Mouse (Mus musculus) gonadal fat pad, adult 2 months (tissue): ENCODE results near the gene Zranb1. TPM values are rescaled to one million over a fixed set of nuclear protein-coding genes. Genes with fewer than 3 reads are reported as not detected.

ENCODE experiments used
- DNase-seq: peaks from one replicate; pipeline ENCODE4 v3.0.0-alpha.2; 2012; ENCODE audit warnings: low read depth
- polyA plus RNA-seq: library from polyadenylated mRNA; depleted of rRNA; stranded (reverse); fragments of >200 nt; gene quantifications from 2 replicates; pipeline ENCODE4 v1.2.3, GENCODE M21; 2012

Gene Zranb1
- polyA plus RNA-seq, 1 experiment = 10.4 TPM

DNA sequence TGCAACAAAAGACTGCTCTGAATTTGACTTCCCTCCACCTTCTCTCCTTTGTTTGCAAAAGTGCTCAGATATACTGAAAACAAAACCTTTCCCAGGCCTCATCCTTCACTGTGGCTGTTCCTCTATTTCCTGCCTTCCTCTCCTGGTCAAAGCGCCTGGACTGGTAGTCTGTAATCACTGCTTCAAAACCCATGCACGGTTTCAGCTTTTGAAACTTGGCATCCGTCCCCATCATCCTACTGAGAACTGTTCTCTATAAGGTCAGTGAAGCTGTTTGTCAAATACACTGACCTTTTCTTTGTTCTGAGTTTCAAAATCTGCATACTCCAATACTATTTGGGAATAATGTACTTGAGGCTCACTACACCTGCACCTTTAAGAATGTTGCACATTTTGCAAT, 3.7 kb upstream of the Zranb1 start:
- DNase-seq = no peak

DNA sequence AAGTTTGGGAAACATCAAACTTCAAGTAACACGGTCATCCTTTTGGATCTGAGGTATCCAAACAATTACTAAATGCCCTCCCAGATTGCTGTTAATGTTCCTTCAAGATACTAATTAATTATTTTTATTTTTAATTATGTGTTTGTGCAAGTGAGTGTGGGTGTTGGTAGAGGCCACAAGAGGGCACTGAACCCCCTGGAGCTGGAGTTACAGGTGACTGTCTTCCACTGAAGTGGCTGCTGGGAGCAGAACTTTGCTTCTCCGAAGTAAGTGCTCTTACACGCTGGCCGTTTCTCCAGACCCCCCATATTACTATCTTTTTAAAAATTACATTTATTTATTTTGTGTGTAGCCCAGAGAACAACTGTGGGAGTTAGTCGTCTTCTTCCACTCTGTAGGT, 887 bp upstream of the Zranb1 start:
- DNase-seq = no peak

DNA sequence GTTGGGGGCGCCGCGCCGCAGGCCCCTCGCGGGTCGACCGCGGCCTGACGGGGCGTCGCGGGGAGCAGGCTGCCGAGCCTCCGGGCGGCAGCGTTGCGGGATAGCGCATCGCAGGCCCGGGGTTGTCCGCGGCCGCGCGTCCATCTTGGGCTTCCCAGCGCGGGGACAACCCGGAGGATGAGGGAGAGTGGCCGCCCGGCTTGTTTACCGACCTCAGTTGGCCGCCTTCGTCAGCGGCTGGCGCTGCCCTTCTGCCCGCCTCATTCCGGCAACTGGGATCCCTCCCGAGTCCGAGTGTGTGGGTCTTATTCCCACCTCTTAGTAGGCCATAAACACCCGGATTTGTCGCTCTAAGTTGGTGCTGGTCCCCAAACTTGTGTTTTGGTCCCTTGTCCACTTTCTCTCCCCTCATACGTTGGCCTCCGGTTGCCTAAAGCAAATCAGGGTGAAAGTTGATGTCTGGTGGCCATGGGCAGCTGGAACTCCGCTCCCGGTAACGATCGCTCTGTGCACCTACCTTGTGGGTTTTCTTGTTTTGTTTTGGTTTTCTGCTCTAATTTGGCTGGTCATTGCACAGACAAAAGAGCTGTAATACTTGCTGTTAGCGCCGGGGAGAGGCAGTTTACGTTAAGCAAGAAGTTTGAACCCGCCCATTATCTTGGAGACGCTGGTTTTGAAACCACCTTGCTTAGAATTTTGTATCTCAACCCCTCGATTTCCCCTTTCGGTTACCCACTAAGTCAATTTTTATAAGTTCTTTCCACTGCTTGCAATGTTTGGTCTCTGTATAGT, 814 bp downstream of the Zranb1 start:
- DNase-seq = peak; percentile 31

DNA sequence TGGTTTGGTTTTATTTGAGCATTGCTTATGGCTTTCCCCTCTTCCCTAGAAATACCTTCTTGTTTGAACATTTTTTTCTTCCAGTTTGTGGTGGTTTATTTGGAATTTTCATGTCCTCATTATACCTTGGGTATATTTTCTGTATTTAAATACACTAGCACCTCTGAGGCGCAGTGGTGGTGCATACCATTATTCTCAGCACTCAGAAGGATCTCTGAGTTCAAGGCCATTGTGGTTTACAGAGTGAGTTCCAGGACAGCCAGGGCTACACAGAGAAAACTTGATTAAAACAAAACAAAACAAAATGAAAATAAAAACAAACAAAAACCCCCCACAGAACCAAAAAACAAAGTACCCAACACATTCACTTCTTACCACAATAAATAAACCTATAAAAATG, 2.4 kb downstream of the Zranb1 start:
- no peak for DNase-seq

DNA sequence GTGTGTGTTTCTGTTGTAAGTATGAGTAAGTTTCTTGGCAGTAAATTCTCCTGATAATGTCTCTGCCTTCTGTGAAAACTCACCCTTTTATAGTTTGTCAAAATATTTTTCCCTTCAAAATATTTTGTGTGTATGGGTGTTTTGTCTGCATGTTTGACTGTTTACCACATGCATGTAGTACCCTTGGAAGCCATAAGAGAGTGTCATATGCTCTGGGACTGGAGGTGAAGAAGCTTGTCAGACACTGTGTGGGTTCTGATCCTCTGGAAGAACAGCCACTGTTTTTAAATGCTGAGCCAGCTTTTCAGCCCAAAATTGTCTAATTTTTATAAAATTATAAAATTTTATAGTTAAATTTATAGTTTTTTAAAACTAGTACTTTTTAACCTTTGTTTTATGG, 3.8 kb downstream of the Zranb1 start:
- DNase-seq = no peak

DNA sequence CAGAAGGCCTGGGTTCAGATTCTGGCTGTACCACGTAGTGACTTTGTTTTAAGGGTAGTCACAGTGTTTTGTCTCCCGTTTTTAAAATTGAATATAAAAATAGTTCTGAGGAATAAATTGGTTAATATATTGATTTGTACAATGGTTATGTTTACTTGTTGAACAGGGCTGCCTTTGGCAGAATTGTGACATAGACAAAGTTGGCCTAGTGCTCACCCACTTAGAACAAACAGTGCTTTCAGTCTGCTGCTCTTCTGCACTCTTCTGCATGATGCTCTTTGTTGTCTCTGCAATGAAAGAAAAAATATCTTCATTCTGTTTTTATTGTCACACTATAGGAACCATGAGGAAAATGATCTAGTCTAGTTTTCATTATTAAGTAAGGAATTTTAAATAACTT, 8.2 kb downstream of the Zranb1 start:
- DNase-seq = no peak

DNA sequence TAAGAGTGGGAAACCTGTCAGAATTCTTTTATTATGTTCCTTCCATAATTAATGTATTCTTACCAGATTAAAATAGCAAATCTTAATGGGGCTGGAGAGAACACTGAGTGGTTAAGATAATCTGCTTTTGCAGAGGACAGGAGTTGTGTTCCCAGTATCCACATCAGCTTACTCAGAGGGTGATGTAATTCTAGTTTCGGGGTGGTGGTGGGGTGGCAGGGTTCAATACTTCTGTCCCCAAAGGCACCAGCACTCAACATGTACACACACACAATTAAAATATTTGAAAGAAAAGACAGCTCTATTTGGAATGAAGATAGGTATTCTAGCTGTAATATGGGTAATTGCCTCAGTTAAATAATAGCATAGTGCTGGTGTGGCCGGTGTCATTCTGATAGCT, 9.6 kb downstream of the Zranb1 start:
- no peak for DNase-seq

DNA sequence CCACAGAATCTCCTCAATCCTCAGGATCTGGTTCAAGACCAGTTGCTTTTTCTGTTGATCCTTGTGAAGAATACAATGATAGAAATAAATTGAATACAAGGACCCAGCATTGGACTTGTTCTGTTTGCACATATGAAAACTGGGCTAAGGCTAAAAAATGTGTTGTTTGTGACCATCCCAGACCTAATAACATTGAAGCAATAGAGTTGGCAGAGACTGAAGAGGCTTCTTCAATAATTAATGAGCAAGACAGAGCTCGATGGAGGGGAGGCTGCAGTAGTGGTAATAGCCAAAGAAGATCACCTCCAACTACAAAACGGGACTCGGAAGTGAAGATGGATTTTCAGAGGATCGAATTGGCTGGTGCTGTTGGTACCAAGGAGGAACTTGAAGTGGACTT, 19.0 kb downstream of the Zranb1 start:
- no peak for DNase-seq

DNA sequence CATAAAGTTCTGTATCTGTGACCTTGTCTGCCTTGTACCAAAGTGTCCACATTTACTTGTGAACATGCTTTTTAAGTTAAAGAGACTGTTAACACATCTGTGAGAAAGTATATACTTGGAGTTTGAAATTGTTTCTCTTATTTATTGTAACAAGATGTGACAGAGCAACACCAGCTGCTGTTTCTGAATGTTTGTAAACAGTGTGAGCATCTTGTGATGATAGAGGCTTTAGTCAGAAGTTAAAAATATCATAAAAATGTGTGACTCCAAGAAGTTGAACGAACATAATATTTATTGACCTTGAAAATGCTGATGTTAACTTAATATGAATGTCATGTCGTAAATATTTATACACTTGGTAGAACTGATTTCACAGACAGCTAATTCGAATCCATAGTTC, 19.7 kb downstream of the Zranb1 start:
- no peak for DNase-seq

DNA sequence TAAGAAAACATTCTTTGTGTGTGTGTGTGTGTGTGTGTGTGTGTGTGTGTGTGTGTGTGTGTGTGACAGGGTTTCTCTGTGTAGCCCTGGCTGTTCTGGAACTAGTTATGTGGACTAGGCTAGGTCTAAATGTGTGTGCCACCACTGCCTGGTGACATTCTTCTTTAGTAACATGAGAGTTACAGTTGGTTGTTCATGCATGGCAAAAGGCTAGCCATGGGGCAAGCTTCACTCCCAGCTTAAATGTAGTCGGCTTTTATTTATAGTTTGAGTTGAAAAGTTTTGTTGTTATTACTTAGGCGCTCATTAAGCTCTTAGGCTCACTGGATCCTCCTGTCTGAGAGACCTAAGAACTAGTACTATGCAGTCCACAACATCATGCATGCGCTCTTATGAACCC, 33.5 kb downstream of the Zranb1 start:
- DNase-seq = no peak

DNA sequence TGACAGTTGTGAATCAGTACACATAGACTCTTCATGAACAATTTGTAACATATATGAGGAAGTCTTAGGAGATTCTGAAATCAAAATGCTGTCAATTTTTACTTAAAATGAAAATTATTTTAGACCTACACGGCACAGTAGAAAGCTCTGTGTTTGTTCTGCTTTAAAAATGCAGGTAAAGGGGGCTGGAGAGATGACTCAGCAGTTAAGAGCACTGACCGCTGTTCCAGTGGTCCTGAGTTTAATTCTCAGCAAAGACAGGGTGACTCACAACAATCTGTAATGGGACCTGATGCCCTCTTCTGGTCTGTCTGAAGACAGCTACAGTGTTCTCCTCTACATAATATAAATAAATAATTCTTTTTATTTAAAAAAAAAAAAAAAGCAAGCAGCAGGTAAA, 34.8 kb downstream of the Zranb1 start:
- no peak for DNase-seq

DNA sequence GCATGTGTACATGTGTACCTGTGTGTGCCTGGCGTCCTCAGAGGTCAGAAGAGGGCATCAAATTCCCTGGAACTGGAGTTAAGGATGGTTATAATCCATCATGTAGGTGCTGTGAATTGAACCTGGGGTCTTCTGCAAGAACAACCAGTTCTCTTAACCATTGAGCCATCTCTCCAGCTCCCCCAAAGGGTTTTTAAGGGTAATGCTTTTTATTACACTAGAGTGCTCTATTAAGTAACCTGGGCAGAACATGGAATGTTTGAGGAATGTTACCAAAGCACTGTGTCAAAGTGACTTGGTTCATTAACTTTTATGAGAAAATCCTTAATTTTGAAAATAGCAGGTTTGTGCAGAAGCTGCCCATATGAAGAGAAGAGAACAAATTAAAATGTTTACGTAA, 41.1 kb downstream of the Zranb1 start:
- DNase-seq = no peak

DNA sequence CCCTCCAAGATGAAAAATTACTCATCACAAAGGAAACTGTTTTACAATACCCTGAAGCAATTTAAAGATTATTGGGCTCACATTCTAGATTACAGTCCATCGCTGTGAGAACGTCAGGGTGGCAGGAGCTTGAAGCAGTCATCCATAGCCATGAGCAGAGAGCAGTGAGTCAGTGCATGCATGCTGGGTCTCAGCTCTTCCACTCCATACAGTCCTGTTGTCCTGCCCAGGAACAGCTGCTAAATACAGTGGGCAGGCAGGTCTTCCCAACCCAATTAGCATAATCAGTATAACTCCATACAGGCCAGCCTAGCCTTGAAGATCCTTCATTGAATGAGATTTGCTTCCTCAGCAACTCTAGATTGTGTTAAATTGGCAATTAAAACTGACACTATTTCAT, 45.1 kb downstream of the Zranb1 start:
- no peak for DNase-seq

DNA sequence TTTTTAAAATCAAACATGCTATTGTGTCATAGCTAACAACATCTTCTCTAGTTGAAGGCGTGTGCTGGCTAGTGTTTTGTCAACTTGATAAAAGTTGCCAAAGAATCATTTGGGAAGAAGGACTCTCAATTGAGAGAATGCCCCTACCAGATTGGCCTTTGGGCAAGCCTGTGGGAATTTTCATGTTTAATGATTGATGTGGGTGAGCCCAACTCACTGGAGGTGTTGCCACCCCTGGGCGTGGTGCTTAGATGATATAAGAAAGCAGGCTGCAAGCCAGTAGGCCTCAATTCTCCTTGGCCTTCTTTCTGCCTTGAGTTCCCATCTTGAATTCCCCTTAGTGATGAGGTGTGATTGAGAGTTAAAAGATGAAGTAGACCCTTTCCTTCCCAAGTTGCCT, 47.0 kb downstream of the Zranb1 start:
- DNase-seq = no peak

DNA sequence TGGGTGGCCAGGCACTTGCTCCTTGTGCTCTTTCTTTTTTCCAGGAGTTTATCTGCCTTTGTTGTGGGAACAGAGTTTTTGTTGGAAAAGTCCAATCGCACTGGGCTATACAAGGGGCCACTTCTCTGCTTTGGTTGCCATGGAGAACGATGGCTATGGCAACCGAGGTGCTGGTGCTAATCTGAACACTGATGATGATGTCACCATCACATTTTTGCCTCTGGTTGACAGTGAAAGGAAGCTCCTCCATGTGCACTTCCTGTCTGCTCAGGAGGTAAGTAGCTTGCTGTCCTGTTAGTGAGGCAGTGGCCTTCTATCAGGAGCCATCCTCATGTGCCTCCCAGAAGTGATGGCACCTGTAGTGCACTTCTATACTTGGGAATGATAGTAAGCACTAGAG, 51.7 kb downstream of the Zranb1 start:
- DNase-seq = no peak

DNA sequence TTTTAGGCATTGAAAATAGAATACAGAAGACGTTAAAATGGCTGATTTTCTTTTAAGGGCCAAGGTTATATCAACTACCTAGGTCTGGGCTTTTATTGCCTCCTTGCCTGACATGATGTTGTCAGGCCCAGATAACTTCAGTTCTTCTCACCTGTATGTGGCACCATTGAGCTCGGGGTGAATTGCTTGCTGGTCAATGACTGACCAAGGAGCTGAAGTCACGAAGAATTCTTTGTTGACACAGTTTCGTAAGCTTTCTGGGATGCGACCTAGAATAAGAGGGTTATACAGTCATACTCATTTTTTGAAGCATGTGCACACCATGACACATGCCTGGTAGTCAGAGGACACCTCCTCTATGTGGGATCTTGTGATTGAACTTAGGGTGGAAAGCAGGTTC, 58.9 kb downstream of the Zranb1 start:
- no peak for DNase-seq

DNA sequence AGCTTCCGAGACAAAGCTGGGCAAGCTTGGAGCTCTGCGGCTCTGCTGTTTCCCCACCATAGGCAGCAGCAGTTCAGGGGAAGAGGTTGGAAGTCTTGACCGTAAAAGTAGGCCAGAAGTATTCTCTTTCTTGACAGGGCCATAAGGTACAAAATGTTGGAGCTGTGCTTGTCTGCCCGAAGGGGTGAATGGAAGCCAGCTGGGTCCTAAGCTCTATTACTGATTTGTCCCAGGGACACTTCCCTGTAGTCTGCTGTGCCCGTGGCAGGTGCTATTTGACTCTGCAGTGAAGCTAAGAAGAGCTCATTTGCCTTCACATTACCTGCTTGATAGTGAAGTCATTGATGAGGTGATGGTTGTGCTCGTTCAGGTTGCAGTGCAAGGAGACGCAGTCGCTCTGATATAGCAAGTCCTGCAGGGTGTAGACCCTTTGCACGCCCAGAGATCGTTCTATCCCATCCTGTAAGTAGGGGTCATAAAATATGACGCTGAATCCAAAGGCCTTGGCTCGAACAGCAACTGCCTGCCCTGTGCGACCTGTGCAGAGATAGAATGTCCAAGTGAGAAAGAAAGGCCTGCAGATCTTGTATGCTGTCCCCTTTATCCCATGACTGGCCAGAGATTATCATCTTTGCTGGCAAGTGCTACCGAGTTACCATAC, 60.4 kb downstream of the Zranb1 start:
- no peak for DNase-seq

DNA sequence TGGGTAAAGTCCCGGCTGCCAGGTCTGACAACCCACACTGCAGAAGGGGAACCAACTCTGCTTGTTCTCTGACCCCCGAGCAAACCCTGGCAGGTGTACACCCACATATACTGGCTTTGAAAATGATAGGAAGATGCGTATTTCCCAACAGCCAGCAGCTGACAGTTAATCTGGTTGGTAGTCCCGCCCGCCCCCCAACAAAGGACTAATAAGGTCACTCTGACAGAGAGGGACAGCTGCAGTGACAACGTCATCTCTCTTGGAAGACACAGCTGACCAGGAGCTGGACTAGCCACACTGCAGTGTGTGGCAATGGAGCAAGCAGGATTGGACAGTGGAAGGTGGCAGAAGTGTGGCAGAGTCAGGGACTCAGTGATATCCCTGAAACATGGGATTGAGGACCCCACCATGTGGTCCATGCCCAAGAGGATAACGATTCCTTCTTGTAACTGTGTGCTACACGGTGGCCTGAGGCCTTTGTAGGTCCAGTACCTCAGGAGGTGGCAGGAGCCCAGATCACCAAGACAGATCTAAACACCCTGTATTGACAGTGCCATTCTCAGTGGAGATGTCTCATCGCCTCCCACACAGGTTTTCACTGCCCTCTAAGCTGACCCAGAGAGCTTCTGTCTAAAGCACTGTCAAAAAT, 62.1 kb downstream of the Zranb1 start:
- no peak for DNase-seq

DNA sequence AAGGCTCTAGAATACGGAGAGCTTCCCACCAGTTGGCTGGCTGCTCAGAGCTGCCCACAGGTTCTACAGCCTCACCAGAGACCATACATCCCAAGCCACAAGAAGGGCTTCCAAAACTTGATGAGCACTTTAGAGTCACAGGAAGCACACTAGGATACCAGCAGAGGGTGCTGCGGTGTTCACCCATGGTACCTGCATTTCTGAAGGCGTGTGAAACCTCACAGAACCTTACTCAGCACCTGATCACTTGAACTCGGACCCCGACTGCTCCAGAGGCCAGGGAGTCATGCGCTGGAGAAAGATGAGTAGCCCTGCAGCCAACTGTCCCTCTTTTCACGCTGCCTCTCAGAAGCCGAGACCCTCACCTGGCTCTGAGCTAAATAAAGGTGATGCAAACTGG, 63.2 kb downstream of the Zranb1 start:
- no peak for DNase-seq

DNA sequence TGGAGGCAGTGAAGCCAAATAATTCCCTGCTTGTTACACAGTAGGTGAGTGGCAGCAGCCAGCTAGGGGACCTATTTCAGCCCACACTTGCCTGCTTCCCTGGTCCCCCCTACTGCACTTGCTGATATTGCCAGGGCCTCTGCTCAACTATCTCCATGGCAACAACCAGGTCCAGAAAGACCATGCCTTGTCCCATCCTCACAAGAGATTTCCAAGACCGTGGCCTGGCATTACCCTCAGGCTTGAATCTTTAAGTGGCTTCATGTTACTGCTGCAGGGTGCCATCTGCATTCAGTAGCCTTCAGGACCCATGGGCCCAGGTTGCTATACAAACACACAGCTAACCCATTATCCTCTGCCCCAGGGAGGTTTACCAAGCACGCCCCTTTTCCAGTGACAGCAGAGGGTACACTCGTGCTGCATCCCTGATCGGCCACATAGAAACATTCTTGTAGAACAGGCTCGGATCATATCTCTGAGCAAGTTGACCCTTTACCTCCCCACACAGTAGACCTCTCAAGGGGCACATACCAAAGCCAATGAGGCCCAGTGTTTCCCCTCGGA, 63.8 kb downstream of the Zranb1 start:
- DNase-seq = no peak

DNA sequence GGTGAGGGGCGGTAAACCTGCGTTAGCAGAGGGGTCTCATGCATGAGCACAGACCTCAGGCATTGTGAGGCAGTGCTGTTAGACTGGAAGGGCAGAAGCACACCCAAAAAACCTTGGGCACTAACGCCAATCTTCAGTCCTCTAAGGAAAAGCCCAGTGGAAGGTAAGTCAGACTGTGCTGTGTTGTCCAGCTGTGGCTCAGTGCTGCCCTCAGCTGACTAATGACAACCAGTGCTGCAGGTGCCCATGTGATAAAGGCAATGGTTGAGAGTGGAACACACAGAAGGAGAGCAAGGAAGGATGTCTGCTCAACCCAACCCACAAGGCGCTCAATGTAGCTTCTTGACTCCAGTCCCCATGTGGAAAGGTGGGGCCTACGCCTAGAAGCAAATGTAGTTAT, 65.4 kb downstream of the Zranb1 start:
- no peak for DNase-seq

DNA sequence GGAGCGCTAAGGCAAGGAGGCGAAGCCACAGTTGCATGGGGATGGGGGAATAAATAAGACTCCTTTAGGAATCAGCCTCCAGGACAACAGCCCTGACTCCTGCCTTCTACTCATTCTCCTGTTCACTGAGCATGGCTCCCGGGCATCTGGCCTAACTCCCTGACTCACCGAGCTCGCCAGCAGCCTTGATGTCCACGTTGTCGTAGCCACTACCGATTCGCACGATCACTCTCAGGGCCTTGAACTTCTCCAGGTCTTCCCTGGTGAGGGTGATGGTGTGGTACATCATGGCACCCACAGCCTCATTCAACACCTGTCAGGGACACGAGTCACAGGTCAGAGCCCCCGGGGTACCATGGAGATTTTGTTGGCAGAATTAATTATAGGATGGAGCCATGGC, 67.7 kb downstream of the Zranb1 start:
- no peak for DNase-seq

DNA sequence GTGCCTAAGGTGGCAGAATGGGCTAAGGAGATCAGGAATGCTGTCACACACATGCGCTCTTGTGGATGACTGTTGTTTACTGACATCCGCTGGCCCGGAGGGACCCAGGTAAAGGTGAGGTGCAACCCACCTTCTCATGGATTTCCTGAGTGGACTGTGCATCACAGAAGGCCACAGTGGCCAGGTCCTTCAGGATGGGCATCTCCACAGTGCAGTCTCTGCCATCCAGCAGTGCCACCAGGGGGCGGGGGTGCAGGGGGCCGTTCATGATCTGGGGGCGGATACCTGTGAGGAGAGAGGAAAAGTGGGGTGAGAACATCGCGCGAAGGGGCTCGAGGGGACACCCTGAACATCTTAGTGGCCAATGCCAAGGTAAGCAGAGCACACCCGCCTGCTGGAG, 68.1 kb downstream of the Zranb1 start:
- no peak for DNase-seq
